Comparison of ENCODE assay signal across 20 mouse cellular contexts in the genomic region with DNA sequence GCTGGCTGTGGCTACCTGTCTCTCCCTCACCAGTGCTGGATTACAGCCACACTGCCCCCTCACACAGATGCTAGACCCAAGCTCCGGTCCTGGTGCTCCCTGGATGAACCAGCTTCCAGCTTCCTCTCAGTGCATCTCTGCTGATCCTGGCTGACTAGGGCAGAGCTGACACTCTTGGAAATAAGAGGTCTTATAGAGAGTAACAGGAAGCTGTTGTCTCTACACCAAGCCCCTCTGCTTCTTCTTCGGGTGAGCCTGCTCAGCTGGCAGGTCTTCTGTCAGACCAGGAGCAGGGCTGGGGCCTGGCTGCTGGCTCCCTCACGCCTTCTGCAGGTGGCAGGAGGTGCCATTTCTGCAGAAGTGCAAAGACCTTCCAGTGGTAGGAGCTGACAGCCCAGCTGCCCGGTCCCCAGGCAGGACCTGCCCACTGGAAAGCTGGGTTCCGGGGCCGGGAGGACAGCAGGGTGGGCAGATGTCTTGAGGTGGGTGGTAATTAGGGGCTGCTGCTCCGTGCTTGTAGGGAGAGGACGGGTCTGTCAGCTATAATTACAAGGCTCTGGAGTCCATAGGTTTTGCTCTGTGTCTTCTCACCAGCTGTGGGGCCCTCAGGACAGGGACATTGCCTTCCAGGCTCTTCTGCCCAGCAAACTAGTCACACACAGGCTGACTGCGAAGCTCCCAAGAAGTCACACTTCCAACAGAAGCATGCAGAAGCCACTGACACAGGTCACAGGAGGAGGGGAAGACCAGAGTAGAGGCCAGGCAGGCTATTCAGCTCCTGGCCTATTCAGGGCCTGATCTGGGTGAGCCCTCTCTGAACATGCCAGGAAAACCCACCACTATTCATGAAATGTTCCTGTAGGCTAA. TPM values are rescaled to one million over a fixed set of nuclear protein-coding genes. Genes with fewer than 3 reads are reported as not detected.
DNase-seq lines count a peak whose midpoint lies in the region; ATAC-seq and TF ChIP-seq lines count a peak whose summit lies in the region.
"Had no signal": no experiment of that assay in that cellular context is flagged by ENCODE, and none has a peak within 500 bp of the region (broad histone marks: within the 10 kb centered on the region; RNA-seq: fewer than 3 reads in every experiment).

No protein-coding gene starts in this region.

- ATAC-seq in hindbrain, embryonic 12.5 days (ENCODE audit: low FRiP score): no peak
- ATAC-seq in hindbrain, embryonic 16.5 days: no peak
- no peak for ATAC-seq in hindbrain, postnatal 0 days
- no peak for ATAC-seq in neural tube, embryonic 13.5 days (ENCODE audit: low read depth)
- ATAC-seq: forebrain, embryonic 16.5 days had no signal

- H3K4me2 ChIP-seq in hindbrain, embryonic 12.5 days (replicated peaks): 0 out of 2 replicates have a peak overlapping the region, but pooled peaks have one; percentile 99
- no peak overlapping the region; the same call in 1 of the 2 replicates for H3K4me2 ChIP-seq in hindbrain, embryonic 16.5 days (ENCODE audit: low read length)
- peak overlapping the region; percentile 70; the same call in 1 of the 2 replicates for H3K4me2 ChIP-seq in hindbrain, postnatal 0 days (ENCODE audit: low read depth, low read length)
- H3K4me2 ChIP-seq in neural tube, embryonic 13.5 days: no peak overlapping the region; the same call in 1 of the 2 replicates
- H3K4me2 ChIP-seq: embryonic facial prominence, embryonic 12.5 days had no signal

- peak; percentile 31 for TF ChIP-seq CTCF in hindbrain, postnatal 0 days (IDR thresholded peaks at IDR 0.05; ENCODE audit: low read depth)

- H3K9me3 ChIP-seq in hindbrain, embryonic 12.5 days (replicated peaks): no peaks in the 10 kb centered on the region
- no peaks in the 10 kb centered on the region for H3K9me3 ChIP-seq in hindbrain, embryonic 16.5 days (ENCODE audit: control insufficient read depth, low read length)
- H3K9me3 ChIP-seq in hindbrain, postnatal 0 days (ENCODE audit: low read length): no peaks in the 10 kb centered on the region
- no peaks in the 10 kb centered on the region for H3K9me3 ChIP-seq in neural tube, embryonic 13.5 days
- H3K9me3 ChIP-seq: embryonic facial prominence, embryonic 12.5 days; heart, embryonic 10.5 days; megakaryocyte, embryonic 14.5 days had no signal

- no peak overlapping the region for H3K9ac ChIP-seq in hindbrain, embryonic 12.5 days
- no peak overlapping the region for H3K9ac ChIP-seq in hindbrain, embryonic 16.5 days (ENCODE audit: low read depth, low read length)
- H3K9ac ChIP-seq in hindbrain, postnatal 0 days (replicated peaks; ENCODE audit: low read length): no peak overlapping the region
- H3K9ac ChIP-seq in neural tube, embryonic 13.5 days: peak overlapping the region; percentile 41; the same call in 1 of the 2 replicates
- H3K9ac ChIP-seq: embryonic facial prominence, embryonic 12.5 days had no signal

- peaks cover 64% of the 10 kb centered on the region for H3K4me1 ChIP-seq in hindbrain, embryonic 12.5 days
- H3K4me1 ChIP-seq in hindbrain, embryonic 16.5 days (ENCODE audit: control insufficient read depth, insufficient read depth, low read depth, low read length): peaks cover 17% of the 10 kb centered on the region
- peaks cover 6% of the 10 kb centered on the region; the same call in 1 of the 2 replicates for H3K4me1 ChIP-seq in hindbrain, postnatal 0 days (ENCODE audit: insufficient read depth, low read length)
- peaks cover 50% of the 10 kb centered on the region for H3K4me1 ChIP-seq in neural tube, embryonic 13.5 days (replicated peaks)

- DNase-seq in cerebellum, postnatal 14 days: peak; percentile 53 to 56
- no peak for DNase-seq in hindbrain, postnatal 0 days (ENCODE audit: low spot score)
- DNase-seq in spleen, adult 18-20 months: no peak
- DNase-seq in liver: no peak
- DNase-seq in left cerebral cortex, adult 9 months (ENCODE audit: low spot score in 2 of 2): no peak
- DNase-seq: kidney, adult 18-20 months; kidney, postnatal 25 days; lung, adult 18-20 months; lung, postnatal 14 days; thymus, adult 2 months had no signal

- H3K4me3 ChIP-seq in hindbrain, embryonic 12.5 days: no peak overlapping the region
- no peak overlapping the region for H3K4me3 ChIP-seq in hindbrain, embryonic 16.5 days (ENCODE audit: low read length)
- H3K4me3 ChIP-seq in hindbrain, postnatal 0 days (ENCODE audit: low read length): no peak overlapping the region
- no peak overlapping the region for H3K4me3 ChIP-seq in neural tube, embryonic 13.5 days
- H3K4me3 ChIP-seq: embryonic facial prominence, embryonic 12.5 days; erythroblast, embryonic 14.5 days; heart, embryonic 10.5 days; megakaryocyte, embryonic 14.5 days; myocyte had no signal

- no peaks in the 10 kb centered on the region for H3K36me3 ChIP-seq in hindbrain, embryonic 12.5 days
- H3K36me3 ChIP-seq in hindbrain, embryonic 16.5 days (ENCODE audit: control insufficient read depth, insufficient read depth, low read length): no peaks in the 10 kb centered on the region
- H3K36me3 ChIP-seq in hindbrain, postnatal 0 days (ENCODE audit: insufficient read depth, low read length): no peaks in the 10 kb centered on the region
- no peaks in the 10 kb centered on the region for H3K36me3 ChIP-seq in neural tube, embryonic 13.5 days
- H3K36me3 ChIP-seq: embryonic facial prominence, embryonic 12.5 days; heart, embryonic 10.5 days had no signal

- 0 out of 2 replicates have a peak overlapping the region, but pooled peaks have one; percentile 2 for H3K27ac ChIP-seq in hindbrain, embryonic 12.5 days
- no peak overlapping the region for H3K27ac ChIP-seq in hindbrain, embryonic 16.5 days (ENCODE audit: low read depth, low read length)
- no peak overlapping the region for H3K27ac ChIP-seq in hindbrain, postnatal 0 days
- H3K27ac ChIP-seq in neural tube, embryonic 13.5 days (replicated peaks): no peak overlapping the region
- H3K27ac ChIP-seq: embryonic facial prominence, embryonic 12.5 days; heart, embryonic 10.5 days had no signal

- WGBS in hindbrain, embryonic 12.5 days: 56% methylated on average over 9 of the region's 9 CpGs
- 43% methylated on average over 9 of the region's 9 CpGs for WGBS in hindbrain, embryonic 16.5 days
- 43% methylated on average over 9 of the region's 9 CpGs for WGBS in hindbrain, postnatal 0 days
- whole genome bisulfite sequencing in neural tube, embryonic 13.5 days: 46% methylated on average over 9 of the region's 9 CpGs

- peaks cover 66% of the 10 kb centered on the region for H3K27me3 ChIP-seq in hindbrain, embryonic 12.5 days
- peaks cover 16% of the 10 kb centered on the region for H3K27me3 ChIP-seq in hindbrain, embryonic 16.5 days (replicated peaks; ENCODE audit: control insufficient read depth, insufficient read depth, low read length)
- H3K27me3 ChIP-seq in hindbrain, postnatal 0 days (ENCODE audit: insufficient read depth, low read length): peaks cover 10% of the 10 kb centered on the region; the same call in 1 of the 2 replicates
- H3K27me3 ChIP-seq in neural tube, embryonic 13.5 days: peaks cover 69% of the 10 kb centered on the region

RNA-seq across cellular contexts. Expression of a gene that starts 10.7 kb away (rescaled TPM):
- 3.7 and 4.2 TPM in 2 replicates for polyA plus RNA-seq in hindbrain, embryonic 12.5 days (2016; fragmentation: Nextera tagmentation; extraction: Ambion mirVana)
- polyA plus RNA-seq in hindbrain, embryonic 16.5 days (2015; fragmentation: Nextera tagmentation; extraction: Ambion mirVana): 9.3 and 10.0 TPM in 2 replicates
- 34.3 and 38.8 TPM in 2 replicates for total RNA-seq in hindbrain, postnatal 0 days (2014; rRNA removed)
- 8.7 and 10.1 TPM in 2 replicates for polyA plus RNA-seq in hindbrain, postnatal 0 days (2015; fragmentation: Nextera tagmentation; extraction: Ambion mirVana)
- polyA plus RNA-seq in neural tube, embryonic 13.5 days (2015; fragmentation: Nextera tagmentation; extraction: Ambion mirVana): 3.5 and 4.3 TPM in 2 replicates
- total RNA-seq: liver, adult 2 months had no signal
- polyA plus RNA-seq: erythroblast, embryonic 14.5 days; liver, adult 2 months; myocyte had no signal

RNA-seq across cellular contexts. Expression of a gene that starts 45.8 kb away (rescaled TPM):
- polyA plus RNA-seq in hindbrain, embryonic 12.5 days (2016; fragmentation: Nextera tagmentation; extraction: Ambion mirVana): 161 and 162 TPM in 2 replicates
- polyA plus RNA-seq in hindbrain, embryonic 16.5 days (2015; fragmentation: Nextera tagmentation; extraction: Ambion mirVana): 144 and 155 TPM in 2 replicates
- 142 and 170 TPM in 2 replicates for total RNA-seq in hindbrain, postnatal 0 days (2014; rRNA removed)
- polyA plus RNA-seq in hindbrain, postnatal 0 days (2015; fragmentation: Nextera tagmentation; extraction: Ambion mirVana): 130 and 145 TPM in 2 replicates
- polyA plus RNA-seq in neural tube, embryonic 13.5 days (2015; fragmentation: Nextera tagmentation; extraction: Ambion mirVana): 121 and 127 TPM in 2 replicates

RNA-seq across cellular contexts. Expression of a gene that starts 55.1 kb away (rescaled TPM):
- polyA plus RNA-seq in hindbrain, embryonic 12.5 days (2016; fragmentation: Nextera tagmentation; extraction: Ambion mirVana): 19.8 and 21.9 TPM in 2 replicates
- 77.2 and 83.3 TPM in 2 replicates for polyA plus RNA-seq in hindbrain, embryonic 16.5 days (2015; fragmentation: Nextera tagmentation; extraction: Ambion mirVana)
- 50.2 and 59.6 TPM in 2 replicates for total RNA-seq in hindbrain, postnatal 0 days (2014; rRNA removed)
- 92.7 and 95.3 TPM in 2 replicates for polyA plus RNA-seq in hindbrain, postnatal 0 days (2015; fragmentation: Nextera tagmentation; extraction: Ambion mirVana)
- 41.3 and 46.0 TPM in 2 replicates for polyA plus RNA-seq in neural tube, embryonic 13.5 days (2015; fragmentation: Nextera tagmentation; extraction: Ambion mirVana)

Comparison
In these comparisons a context has a peak if more than half of its experiments do, and no peak if none do; other contexts are left out.
1. H3K4me2 ChIP-seq: peak in hindbrain, embryonic 12.5 days (single experiment) and hindbrain, postnatal 0 days (single experiment); none in hindbrain, embryonic 16.5 days (single experiment) and neural tube, embryonic 13.5 days (single experiment).
2. DNase-seq: peak in cerebellum, postnatal 14 days (2 of 2); none in hindbrain, postnatal 0 days (single experiment), spleen, adult 18-20 months (0 of 2), liver (single experiment) and left cerebral cortex, adult 9 months (0 of 2).